Mouse (Mus musculus) bone marrow, adult 2 months (tissue): ENCODE data around the gene Megf11. TPM values are rescaled to one million over a fixed set of nuclear protein-coding genes. Genes with fewer than 3 reads are reported as not detected.
A peak's percentile ranks its signal among the peaks of the same experiment; 100 is the strongest.

ENCODE experiments used
- H3K27ac ChIP-seq: fragments of 200-500 bp; 2 replicates; pipeline ENCODE4 v1.5.1; 2012; ENCODE audit warnings: low read depth, mild to moderate bottlenecking, control low read depth, inconsistent platforms, low read length; ENCODE audit not compliant: control insufficient read depth, poor library complexity, insufficient read depth
- H3K4me1 ChIP-seq: fragments of 200-500 bp; 2 replicates; pipeline ENCODE4 v1.6.1; 2011; ENCODE audit warnings: low read length; ENCODE audit not compliant: control insufficient read depth, insufficient read depth
- H3K4me3 ChIP-seq: fragments of 200-500 bp; replicated peaks from 2 replicates; pipeline ENCODE3; 2011; ENCODE audit warnings: mild to moderate bottlenecking, low read depth, low read length, control low read depth; ENCODE audit not compliant: control insufficient read depth
- CTCF ChIP-seq: fragments of 200-500 bp; IDR thresholded peaks from 2 replicates; pipeline ENCODE4 v1.5.1; 2011; ENCODE audit warnings: low read length, control low read depth; ENCODE audit not compliant: control insufficient read depth, insufficient read depth
- POLR2A ChIP-seq: fragments of 200-500 bp; IDR thresholded peaks from 2 replicates; pipeline ENCODE4 v1.6.1; 2011; ENCODE audit warnings: low read depth, mild to moderate bottlenecking, control low read depth, low read length, borderline replicate concordance; ENCODE audit not compliant: control insufficient read depth
- WGBS: fragments of 180-500 bp; shearing (Covaris S2); methylation state at CpG from one replicate; pipeline ENCODE4 v1.1.7; 2018; 5-methylcytosine and 5-hydroxymethylcytosine counted together
- polyA plus RNA-seq: library from polyadenylated mRNA; stranded (reverse); fragments of >200 nt; gene quantifications from 2 replicates; pipeline ENCODE4 v1.2.4, GENCODE M21; 2011; ENCODE audit warnings: low replicate concordance; ENCODE audit not compliant: missing spikeins, insufficient read depth, insufficient read length

Gene Megf11
- polyA plus RNA-seq, 1 experiment: not detected

DNA sequence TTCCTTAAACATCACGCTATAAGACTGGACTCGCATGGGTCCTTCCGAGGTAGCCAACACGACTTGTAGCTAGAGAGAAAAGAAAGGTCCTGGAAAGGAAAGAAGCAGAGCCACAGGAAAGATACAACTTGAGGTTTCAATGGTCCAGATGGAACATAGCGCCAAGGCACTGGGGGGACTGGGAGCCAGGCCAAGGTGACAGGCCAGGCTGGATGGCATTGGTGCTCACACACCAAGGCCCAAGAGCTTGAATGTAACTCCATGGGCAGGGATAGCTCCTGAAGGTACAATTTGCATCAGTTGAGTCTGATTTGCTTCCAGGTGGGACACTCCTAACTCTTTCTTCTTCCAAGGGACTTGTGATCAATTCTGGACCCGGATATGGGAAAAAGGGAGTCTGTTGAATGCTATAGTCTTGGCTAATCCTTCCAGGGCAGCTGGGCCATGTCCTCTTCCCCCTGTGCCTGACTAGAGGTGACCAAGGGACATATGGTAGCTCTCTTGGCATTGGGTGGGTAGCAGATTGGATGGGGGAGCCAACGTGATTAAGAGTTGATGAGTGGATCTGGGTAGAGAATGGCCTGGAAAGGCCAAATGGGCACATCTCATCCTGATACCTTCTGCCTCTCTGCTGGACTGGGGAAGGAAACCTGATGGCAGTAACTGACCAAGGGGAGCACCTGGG is 172.6 kb downstream of the Megf11 start:
- no peak for TF ChIP-seq CTCF
- TF ChIP-seq POLR2A: no peak

DNA sequence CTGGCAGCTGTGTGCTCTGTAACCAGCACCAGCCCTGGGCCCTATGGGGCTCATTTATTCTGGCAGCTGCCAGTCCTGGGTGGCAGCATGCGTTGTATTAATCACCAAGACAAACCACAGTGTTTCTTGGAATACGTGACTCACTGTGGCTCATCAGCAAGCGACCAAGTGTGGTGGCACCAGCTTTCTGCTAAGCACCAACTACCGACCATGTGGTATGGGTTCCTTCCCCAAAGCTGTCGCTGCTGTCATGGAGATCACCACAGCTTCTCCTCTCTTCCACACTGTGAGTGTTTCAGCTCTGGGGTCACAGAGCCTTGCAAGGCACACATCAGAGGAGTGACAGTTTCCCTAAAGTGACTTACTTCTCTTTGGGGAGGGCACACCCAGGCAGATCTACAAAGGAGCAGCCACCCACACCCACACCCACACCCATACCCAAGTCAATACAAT is 178.9 kb downstream of the Megf11 start:
- TF ChIP-seq CTCF (no peak), POLR2A (no peak)
- peak overlapping the region; percentile 49; the same call in 1 of the 2 replicates for H3K27ac ChIP-seq
- peak overlapping the region; percentile 10 for H3K4me3 ChIP-seq

More for the DNA sequence above, 172.6 kb downstream of the Megf11 start:
- WGBS: 91% methylated on average over 7 of the region's 7 CpGs
- Histone ChIP-seq H3K4me3 (no peak overlapping the region), H3K27ac (no peak overlapping the region), H3K4me1 (no peaks in the 10 kb centered on the region)

DNA sequence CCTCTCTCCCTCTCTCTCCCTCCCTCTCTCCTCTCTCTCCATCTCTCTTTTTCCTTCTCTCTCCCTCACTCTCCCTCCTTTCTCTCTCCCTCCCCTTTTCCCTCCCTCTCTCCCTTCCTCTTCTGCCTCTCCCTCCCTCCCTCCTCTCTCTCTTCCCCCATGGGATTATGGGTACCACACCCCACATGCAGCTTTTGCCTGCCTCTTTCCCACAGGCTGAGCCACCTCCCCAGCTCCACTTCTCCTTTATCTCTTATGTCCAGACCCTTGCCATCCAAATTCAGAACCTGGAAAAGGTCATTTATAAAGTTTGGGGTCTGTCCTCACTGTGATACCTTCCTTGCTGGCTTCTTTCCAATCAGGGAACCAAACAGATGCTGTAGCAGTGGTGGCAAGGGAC is 180.5 kb downstream of the Megf11 start:
- peak overlapping the region; percentile 50 for H3K27ac ChIP-seq

More for the DNA sequence above, 178.9 kb downstream of the Megf11 start:
- WGBS: 3% methylated on average over 5 of the region's 5 CpGs
- H3K4me1 ChIP-seq: peaks cover 7% of the 10 kb centered on the region

DNA sequence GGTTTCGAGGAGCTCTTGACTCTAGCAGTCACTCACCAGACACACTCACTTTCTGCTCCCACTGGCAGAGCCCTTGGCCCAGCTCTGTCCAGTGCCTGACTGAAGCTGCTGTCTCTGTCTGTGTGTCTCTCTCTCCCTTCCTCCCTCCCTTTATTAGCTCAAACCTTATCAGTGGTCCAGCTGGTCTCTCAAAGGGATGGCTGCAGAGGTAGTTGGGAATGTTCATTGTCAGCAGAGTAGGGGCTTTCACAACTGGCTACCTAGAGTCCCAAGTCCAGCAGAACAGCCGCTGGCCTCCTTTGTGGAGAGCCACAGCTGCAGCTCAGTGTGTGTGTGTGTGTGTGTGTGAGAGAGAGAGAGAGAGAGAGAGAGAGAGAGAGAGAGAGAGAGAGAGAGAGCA is 180.9 kb downstream of the Megf11 start:
- Histone ChIP-seq H3K27ac (peak overlapping the region; percentile 50), H3K4me3 (no peak overlapping the region), H3K4me1 (peaks cover 7% of the 10 kb centered on the region)
- 70% methylated on average over 2 of the region's 2 CpGs for WGBS
- TF ChIP-seq POLR2A (no peak), CTCF (no peak)

More for the DNA sequence above, 180.5 kb downstream of the Megf11 start:
- no peak overlapping the region for H3K4me3 ChIP-seq
- peaks cover 7% of the 10 kb centered on the region for H3K4me1 ChIP-seq
- TF ChIP-seq CTCF (no peak), POLR2A (no peak)

DNA sequence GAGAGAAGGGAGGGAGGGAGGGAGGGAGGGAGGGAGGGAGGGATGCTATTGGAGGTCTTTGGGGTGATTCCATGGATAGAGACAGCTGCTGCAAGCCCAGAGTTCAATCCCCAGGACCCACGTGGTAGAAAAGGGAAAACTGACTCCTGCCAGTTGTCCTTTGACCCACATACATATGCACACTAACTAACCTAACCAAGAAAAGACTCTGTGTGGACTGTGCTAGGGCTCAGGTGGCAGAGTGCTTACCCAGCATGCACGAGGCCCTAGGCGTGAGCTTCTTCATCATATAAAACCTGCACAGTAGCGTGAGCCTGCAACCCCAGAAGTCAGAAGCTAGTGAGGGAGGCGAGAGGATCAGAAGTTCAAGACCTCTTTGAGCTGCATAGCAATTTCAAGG is 182.1 kb downstream of the Megf11 start:
- no peak overlapping the region for H3K27ac ChIP-seq
- TF ChIP-seq CTCF: no peak
- TF ChIP-seq POLR2A: no peak
- no peak overlapping the region for H3K4me3 ChIP-seq
- 75% methylated on average over 5 of the region's 5 CpGs for WGBS
- H3K4me1 ChIP-seq: peaks cover 7% of the 10 kb centered on the region

DNA sequence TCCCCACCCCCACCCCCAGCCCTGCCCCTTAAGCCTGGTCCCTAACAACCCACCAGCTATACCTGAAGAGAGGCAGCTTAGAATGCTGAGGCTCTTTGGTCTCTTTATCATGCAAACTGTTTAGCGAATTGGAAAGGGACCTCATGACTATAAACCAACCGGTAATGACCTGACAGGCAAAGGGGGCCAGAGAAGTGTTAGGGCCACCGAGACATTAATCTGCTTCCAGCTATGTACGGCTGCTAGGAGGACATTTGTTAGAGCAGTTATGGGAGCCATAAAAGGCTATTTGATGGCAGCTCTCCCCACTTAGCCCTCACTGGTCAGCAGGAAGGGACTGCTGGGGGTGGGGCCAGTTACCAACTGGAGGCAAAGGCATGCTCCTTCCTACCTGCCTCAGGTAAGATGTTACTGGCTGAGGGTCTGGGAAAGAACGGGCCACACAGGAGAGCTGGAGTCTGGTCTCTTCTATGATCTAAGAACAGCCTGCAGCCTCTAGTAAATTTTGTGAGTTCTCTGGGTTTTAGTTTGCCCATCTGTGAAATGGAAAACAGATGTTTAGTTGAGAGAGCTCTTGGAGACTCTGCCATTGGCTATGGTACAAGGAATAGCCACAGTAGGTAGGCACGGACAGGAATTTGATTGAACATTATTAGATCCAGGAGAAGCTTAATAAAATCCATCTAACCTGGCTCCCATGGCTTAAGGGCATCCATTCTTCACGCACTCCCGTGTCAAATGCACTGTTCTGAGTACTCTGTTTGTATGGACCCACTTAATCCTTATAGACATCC is 183.2 kb downstream of the Megf11 start:
- Histone ChIP-seq H3K4me1 (peaks cover 7% of the 10 kb centered on the region), H3K4me3 (no peak overlapping the region), H3K27ac (no peak overlapping the region)
- no peak for TF ChIP-seq CTCF
- no peak for TF ChIP-seq POLR2A
- WGBS: 63% methylated on average over 8 of the region's 8 CpGs

DNA sequence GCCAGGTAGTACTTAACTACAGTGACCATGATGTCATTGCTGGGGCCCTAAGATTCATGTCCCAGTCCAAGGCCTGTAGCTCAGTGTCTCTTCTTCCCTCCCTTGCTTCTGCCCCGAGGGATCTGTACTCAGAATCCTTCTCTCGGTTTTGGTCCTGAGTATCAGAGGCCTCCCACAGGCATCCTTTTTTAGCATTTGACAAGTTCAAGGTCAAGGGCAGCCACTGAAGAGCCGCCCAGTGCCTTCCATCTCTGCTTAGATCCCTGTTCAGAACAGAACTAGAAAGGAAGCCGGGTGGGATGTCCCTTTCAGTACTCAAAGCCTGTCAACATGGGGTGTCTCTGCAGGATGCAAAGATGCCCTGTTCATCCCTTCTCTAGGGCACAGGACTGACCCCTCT is 185.0 kb downstream of the Megf11 start:
- whole genome bisulfite sequencing: 77% methylated on average over 4 of the region's 4 CpGs
- Histone ChIP-seq H3K4me1 (peaks cover under 1% of the 10 kb centered on the region; the same call in 1 of the 2 replicates), H3K27ac (no peak overlapping the region), H3K4me3 (no peak overlapping the region)
- TF ChIP-seq POLR2A: no peak
- TF ChIP-seq CTCF: no peak

DNA sequence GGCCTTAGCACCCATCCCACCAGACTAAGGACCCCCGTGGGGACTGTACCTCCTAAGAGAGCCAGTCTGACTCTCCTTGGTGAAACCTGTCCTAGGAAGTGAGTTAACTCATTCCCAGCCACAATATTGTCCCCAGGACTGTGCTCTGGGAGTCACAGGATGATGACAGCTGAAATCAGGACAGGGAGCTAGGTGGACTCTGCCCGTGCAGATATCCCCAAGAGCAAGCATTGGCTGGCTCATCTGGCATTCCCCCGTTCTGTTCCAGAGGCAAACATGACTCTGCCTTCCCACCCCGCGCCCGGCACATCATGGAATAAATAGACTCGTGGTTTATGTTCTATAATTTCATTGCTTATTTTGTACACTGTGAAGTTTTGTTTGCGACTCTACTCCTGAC is 185.7 kb downstream of the Megf11 start:
- H3K4me1 ChIP-seq: no peaks in the 10 kb centered on the region
- H3K27ac ChIP-seq: no peak overlapping the region
- no peak overlapping the region for H3K4me3 ChIP-seq
- TF ChIP-seq POLR2A (no peak), CTCF (no peak)
- 84% methylated on average over 8 of the region's 8 CpGs for WGBS
